Mouse (Mus musculus): ENCODE data around the gene Net1.

DNA sequence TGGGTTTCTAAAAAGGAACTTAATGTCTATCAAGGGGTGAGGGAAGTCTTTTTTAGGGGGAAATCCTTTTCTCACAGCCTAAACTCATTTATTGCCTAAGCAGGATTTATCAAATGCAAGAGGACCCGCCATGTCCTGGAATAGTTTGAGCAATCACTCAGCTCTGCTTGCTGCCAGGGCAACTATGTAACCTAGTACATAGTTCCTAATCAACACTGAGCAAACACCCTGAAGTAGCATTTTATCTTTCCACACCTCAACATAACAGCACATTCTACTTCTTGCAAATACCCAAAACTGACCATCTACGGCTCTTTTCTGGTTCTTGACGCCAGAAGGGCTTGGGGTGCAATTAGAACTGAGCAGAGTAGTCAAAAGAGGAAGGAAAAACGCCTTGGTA, 9.8 kb downstream of the Net1 start:
- TF ChIP-seq POLR2A (IDR thresholded peaks at IDR 0.05; ENCODE audit: borderline replicate concordance, control insufficient read depth, low read depth, low read length): no peak
- TF ChIP-seq CTCF (IDR thresholded peaks at IDR 0.05; ENCODE audit: control insufficient read depth, insufficient read depth, low read length): no peak

Data from bone marrow, adult 2 months (tissue).